Mouse (Mus musculus): ENCODE results near the gene Noc2l.

GRCm38 (mm10) chr4:156234021-156234501, 1.7 kb upstream of the Noc2l start:
- TF ChIP-seq CTCF (conservative IDR thresholded peaks at IDR 0.05 in 1 of 2, IDR thresholded peaks at IDR 0.05 in 1 of 2; ENCODE audit: low read depth in 2 of 2, low read length in 2 of 2): no peak
- no peak for TF ChIP-seq GABPA (IDR thresholded peaks at IDR 0.05; ENCODE audit: insufficient replicate concordance, low read depth, low read length)
- TF ChIP-seq CHD1 (IDR thresholded peaks at IDR 0.05; ENCODE audit: low read depth, low read length): no peak
- TF ChIP-seq POLR2A (IDR thresholded peaks at IDR 0.05; ENCODE audit: low read depth, low read length): no peak
- no peak for TF ChIP-seq EP300 (IDR thresholded peaks at IDR 0.05; ENCODE audit: low read length)
- TF ChIP-seq SIN3A (IDR thresholded peaks at IDR 0.05; ENCODE audit: low read length): no peak
- TF ChIP-seq ZNF384 (IDR thresholded peaks at IDR 0.05; ENCODE audit: low read depth, low read length): no peak

Data from CH12.LX (cell line).